Mouse (Mus musculus) heart, embryonic 15.5 days (tissue): ENCODE results near the gene Bcl2l11. TPM values are rescaled to one million over a fixed set of nuclear protein-coding genes. Genes with fewer than 3 reads are reported as not detected.

ENCODE experiments used
- ATAC-seq: fragments of 200-750 bp; cut with Nextera tagmentation; replicated peaks from 2 replicates; pipeline ENCODE4 v1.8.0; 2017; ENCODE audit warnings: low read depth, moderate TSS enrichment; ENCODE audit not compliant: insufficient number of reproducible peaks, insufficient read depth, low FRiP score
- H3K27ac ChIP-seq: fragments of 300-500 bp; sonication (generic); 2 replicates; pipeline ENCODE4 v1.5.1; 2015; ENCODE audit warnings: mild to moderate bottlenecking, inconsistent platforms
- H3K27me3 ChIP-seq: fragments of 300-500 bp; sonication (generic); 2 replicates; pipeline ENCODE4 v1.6.1; 2015; ENCODE audit warnings: inconsistent platforms
- H3K36me3 ChIP-seq: fragments of 300-500 bp; sonication (generic); 2 replicates; pipeline ENCODE4 v1.6.1; 2015; ENCODE audit warnings: mild to moderate bottlenecking, inconsistent platforms
- H3K4me1 ChIP-seq: fragments of 300-500 bp; sonication (generic); replicated peaks from 2 replicates; pipeline ENCODE4 v1.6.1; 2015; ENCODE audit warnings: inconsistent platforms
- H3K4me2 ChIP-seq: fragments of 300-500 bp; sonication (generic); 2 replicates; pipeline ENCODE4 v1.6.1; 2015; ENCODE audit warnings: inconsistent platforms, mild to moderate bottlenecking, moderate library complexity
- H3K4me3 ChIP-seq: fragments of 300-500 bp; sonication (generic); 2 replicates; pipeline ENCODE4 v1.5.1; 2015; ENCODE audit warnings: mild to moderate bottlenecking, inconsistent platforms
- H3K9ac ChIP-seq: fragments of 300-500 bp; sonication (generic); 2 replicates; pipeline ENCODE4 v1.6.1; 2015; ENCODE audit warnings: mild to moderate bottlenecking, inconsistent platforms
- H3K9me3 ChIP-seq: fragments of 300-500 bp; sonication (generic); replicated peaks from 2 replicates; pipeline ENCODE4 v1.6.1; 2016; ENCODE audit warnings: inconsistent platforms
- WGBS: fragments of 180-500 bp; shearing (Covaris S2); methylation state at CpG from one replicate; pipeline ENCODE4 v1.1.7; 2015; ENCODE audit warnings: mixed read lengths; 5-methylcytosine and 5-hydroxymethylcytosine counted together
- polyA plus RNA-seq: library from polyadenylated mRNA; unstranded; fragments of >200 nt; fragmentation: Nextera tagmentation; extraction: Ambion mirVana; gene quantifications from 2 replicates; pipeline ENCODE4 v1.2.1, GENCODE M21; 2015

The Bcl2l11 gene
- polyA plus RNA-seq, 1 experiment from 2014 or later: 21.0 TPM

- peaks cover 18% of the 10 kb centered on the region; the same call in 1 of the 2 replicates for H3K27me3 ChIP-seq
- peak; percentile 36 for ATAC-seq
- peak overlapping the region; percentile 61 for H3K4me3 ChIP-seq
- H3K27ac ChIP-seq: peak overlapping the region; percentile 92
- H3K9me3 ChIP-seq: no peaks in the 10 kb centered on the region
- peaks cover 44% of the 10 kb centered on the region for H3K4me1 ChIP-seq
- peak overlapping the region; percentile 73 for H3K9ac ChIP-seq
- peaks cover 23% of the 10 kb centered on the region for H3K36me3 ChIP-seq
- WGBS: under 1% methylated on average over 48 of the region's 48 CpGs
- H3K4me2 ChIP-seq: peak overlapping the region; percentile 92
Measured at GRCm38 (mm10) chr2:128127691-128128292, 2.0 kb downstream of the Bcl2l11 start.

GRCm38 (mm10) chr2:128128532-128128931, 2.7 kb downstream of the Bcl2l11 start:
- H3K27ac ChIP-seq: peak overlapping the region; percentile 92

GRCm38 (mm10) chr2:128131503-128131902, 5.7 kb downstream of the Bcl2l11 start:
- Histone ChIP-seq H3K27me3 (no peaks in the 10 kb centered on the region), H3K9ac (no peak overlapping the region), H3K9me3 (no peaks in the 10 kb centered on the region), H3K36me3 (peaks cover 39% of the 10 kb centered on the region), H3K4me1 (peaks cover 36% of the 10 kb centered on the region), H3K27ac (no peak overlapping the region), H3K4me2 (no peak overlapping the region), H3K4me3 (no peak overlapping the region)
- 90% methylated on average over 11 of the region's 11 CpGs for WGBS
- no peak for ATAC-seq

More at GRCm38 (mm10) chr2:128128532-128128931, 2.7 kb downstream of the Bcl2l11 start:
- Histone ChIP-seq H3K4me1 (peaks cover 38% of the 10 kb centered on the region), H3K36me3 (peaks cover 29% of the 10 kb centered on the region), H3K27me3 (peaks cover 11% of the 10 kb centered on the region; the same call in 1 of the 2 replicates), H3K4me3 (peak overlapping the region; percentile 61), H3K4me2 (peak overlapping the region; percentile 92), H3K9ac (peak overlapping the region; percentile 73), H3K9me3 (no peaks in the 10 kb centered on the region)
- 49% methylated on average over 10 of the region's 10 CpGs for WGBS
- ATAC-seq: no peak

DNA sequence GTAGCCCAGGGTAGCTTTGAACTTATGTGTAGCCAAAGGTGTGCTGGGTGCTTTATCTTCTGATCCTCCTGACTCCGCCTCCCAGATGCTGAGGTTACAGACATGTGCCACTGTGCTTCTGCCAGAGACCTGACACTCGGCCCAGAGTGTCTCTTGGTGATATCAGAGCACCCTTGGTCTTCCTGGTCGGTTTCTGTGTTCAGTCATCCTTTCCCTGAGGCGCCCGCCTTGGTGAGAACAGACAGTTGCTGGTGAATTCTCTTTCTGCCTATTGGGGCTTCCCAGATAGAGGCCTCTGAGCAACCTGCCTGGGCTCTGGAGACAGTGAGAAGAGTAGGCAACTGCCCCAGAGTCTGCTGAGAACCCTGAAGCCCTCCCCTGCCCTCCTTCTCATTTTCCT, 6.8 kb downstream of the Bcl2l11 start:
- no peak overlapping the region for H3K27ac ChIP-seq
- H3K4me1 ChIP-seq: peaks cover 47% of the 10 kb centered on the region
- H3K4me3 ChIP-seq: no peak overlapping the region
- H3K9me3 ChIP-seq: no peaks in the 10 kb centered on the region
- WGBS: 77% methylated on average over 5 of the region's 5 CpGs
- ATAC-seq: no peak
- no peaks in the 10 kb centered on the region for H3K27me3 ChIP-seq
- no peak overlapping the region for H3K4me2 ChIP-seq
- H3K36me3 ChIP-seq: peaks cover 39% of the 10 kb centered on the region
- no peak overlapping the region for H3K9ac ChIP-seq

DNA sequence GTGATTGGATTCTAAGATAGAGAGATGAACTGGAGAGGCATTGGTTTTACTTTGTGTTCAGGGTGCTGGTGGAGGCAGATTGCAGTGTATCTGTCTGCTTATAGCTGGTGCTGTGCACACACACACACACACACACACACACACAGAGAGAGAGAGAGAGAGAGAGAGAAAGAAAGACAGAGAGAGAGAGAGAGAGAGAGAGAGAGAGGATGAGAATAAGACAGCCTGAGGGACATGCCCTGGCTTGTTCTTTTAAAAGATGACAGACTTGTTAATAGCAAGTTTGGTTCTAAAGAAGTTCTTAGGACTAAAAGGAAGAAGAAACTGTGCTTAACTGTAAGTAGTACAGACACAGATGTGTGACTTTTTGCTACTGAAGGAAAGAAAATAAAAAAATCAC, 8.0 kb downstream of the Bcl2l11 start:
- Histone ChIP-seq H3K27me3 (no peaks in the 10 kb centered on the region), H3K4me1 (peaks cover 52% of the 10 kb centered on the region), H3K4me2 (no peak overlapping the region), H3K9ac (no peak overlapping the region), H3K27ac (no peak overlapping the region), H3K4me3 (no peak overlapping the region), H3K36me3 (peaks cover 39% of the 10 kb centered on the region), H3K9me3 (no peaks in the 10 kb centered on the region)
- no peak for ATAC-seq

GRCm38 (mm10) chr2:128134474-128134873, 8.6 kb downstream of the Bcl2l11 start:
- Histone ChIP-seq H3K27ac (no peak overlapping the region), H3K9ac (no peak overlapping the region), H3K36me3 (peaks cover 39% of the 10 kb centered on the region), H3K4me3 (no peak overlapping the region), H3K4me2 (no peak overlapping the region), H3K4me1 (peaks cover 53% of the 10 kb centered on the region), H3K9me3 (no peaks in the 10 kb centered on the region), H3K27me3 (no peaks in the 10 kb centered on the region)
- 55% methylated on average over 5 of the region's 5 CpGs for WGBS
- no peak for ATAC-seq

DNA sequence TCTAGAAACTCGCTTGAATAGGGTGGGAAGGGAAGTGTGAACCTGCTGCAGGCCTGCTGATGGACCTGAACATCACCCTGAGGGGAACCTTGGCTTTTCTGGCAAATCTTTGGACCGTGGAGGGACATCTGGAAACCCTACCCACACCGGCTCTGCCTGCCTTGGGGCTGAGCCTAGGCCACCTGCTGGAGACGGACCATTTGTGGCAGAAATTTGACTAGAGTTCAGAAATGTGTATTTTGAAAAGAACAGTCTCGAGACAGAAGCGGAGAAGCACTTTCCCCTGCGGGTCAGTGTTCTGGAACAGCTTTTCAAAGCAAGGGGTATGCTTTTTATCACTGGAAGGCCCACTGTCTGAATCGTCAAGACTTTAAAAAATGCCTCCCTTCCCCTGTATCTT, 9.1 kb downstream of the Bcl2l11 start:
- ATAC-seq: no peak
- Histone ChIP-seq H3K27ac (no peak overlapping the region), H3K4me1 (peaks cover 57% of the 10 kb centered on the region), H3K4me2 (no peak overlapping the region), H3K9me3 (no peaks in the 10 kb centered on the region), H3K36me3 (peaks cover 39% of the 10 kb centered on the region), H3K9ac (no peak overlapping the region), H3K4me3 (no peak overlapping the region), H3K27me3 (no peaks in the 10 kb centered on the region)
- 74% methylated on average over 8 of the region's 8 CpGs for WGBS

- 72% methylated on average over 16 of the region's 16 CpGs for WGBS
- no peaks in the 10 kb centered on the region for H3K9me3 ChIP-seq
- no peak overlapping the region for H3K4me3 ChIP-seq
- no peak overlapping the region for H3K4me2 ChIP-seq
- H3K27me3 ChIP-seq: no peaks in the 10 kb centered on the region
- H3K27ac ChIP-seq: peak overlapping the region; percentile 45
- H3K4me1 ChIP-seq: peaks cover 69% of the 10 kb centered on the region
- peaks cover 28% of the 10 kb centered on the region for H3K36me3 ChIP-seq
- ATAC-seq: no peak
- no peak overlapping the region for H3K9ac ChIP-seq
Measured at GRCm38 (mm10) chr2:128136769-128137433, 11.1 kb downstream of the Bcl2l11 start.

- H3K4me2 ChIP-seq: peak overlapping the region; percentile 14; the same call in 1 of the 2 replicates
- H3K27ac ChIP-seq: peak overlapping the region; percentile 45
- no peaks in the 10 kb centered on the region for H3K9me3 ChIP-seq
- no peaks in the 10 kb centered on the region for H3K27me3 ChIP-seq
- H3K9ac ChIP-seq: no peak overlapping the region
- 53% methylated on average over 22 of the region's 22 CpGs for WGBS
- H3K4me3 ChIP-seq: no peak overlapping the region
- peaks cover 69% of the 10 kb centered on the region for H3K4me1 ChIP-seq
- H3K36me3 ChIP-seq: peaks cover 22% of the 10 kb centered on the region
- ATAC-seq: peak; percentile 38; the same call in 1 of the 2 replicates
Measured at GRCm38 (mm10) chr2:128137480-128138276, 11.8 kb downstream of the Bcl2l11 start.

- no peak for ATAC-seq
- H3K4me1 ChIP-seq: peaks cover 71% of the 10 kb centered on the region
Measured at GRCm38 (mm10) chr2:128138924-128139323, 13.1 kb downstream of the Bcl2l11 start.

DNA sequence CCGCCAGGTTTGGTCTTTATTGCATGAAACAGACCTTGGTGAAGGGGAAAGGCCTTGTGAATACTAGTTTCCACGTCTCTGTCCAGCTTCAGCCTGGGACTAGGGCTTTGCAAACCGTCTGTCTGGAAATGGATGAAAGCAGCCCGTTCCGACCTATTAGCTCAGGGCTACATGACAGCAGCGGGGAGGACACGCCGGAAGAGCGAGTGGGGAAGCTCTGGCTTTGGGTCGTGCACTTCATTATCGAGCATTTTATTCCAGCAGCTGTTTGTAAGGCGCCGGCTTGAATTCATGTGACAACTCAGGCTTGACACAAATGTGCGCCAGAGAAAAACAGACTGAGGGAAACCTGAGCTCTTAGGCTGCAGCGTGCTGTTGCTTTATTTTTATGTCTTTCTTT, 13.9 kb downstream of the Bcl2l11 start:
- Histone ChIP-seq H3K4me2 (no peak overlapping the region), H3K4me3 (no peak overlapping the region), H3K27ac (peak overlapping the region; percentile 41), H3K27me3 (no peaks in the 10 kb centered on the region), H3K36me3 (peaks cover 11% of the 10 kb centered on the region), H3K4me1 (peaks cover 72% of the 10 kb centered on the region), H3K9me3 (no peaks in the 10 kb centered on the region), H3K9ac (0 out of 2 replicates have a peak overlapping the region, but pooled peaks have one; percentile 1)
- ATAC-seq: no peak
- 52% methylated on average over 15 of the region's 15 CpGs for WGBS

More at GRCm38 (mm10) chr2:128138924-128139323, 13.1 kb downstream of the Bcl2l11 start:
- no peaks in the 10 kb centered on the region for H3K27me3 ChIP-seq
- no peak overlapping the region for H3K9ac ChIP-seq
- H3K4me3 ChIP-seq: no peak overlapping the region
- no peak overlapping the region for H3K27ac ChIP-seq
- H3K4me2 ChIP-seq: no peak overlapping the region
- peaks cover 15% of the 10 kb centered on the region for H3K36me3 ChIP-seq
- WGBS: 74% methylated on average over 8 of the region's 8 CpGs
- H3K9me3 ChIP-seq: no peaks in the 10 kb centered on the region
